Mouse (Mus musculus) forebrain, embryonic 10.5 days (tissue): ENCODE data around the gene Zfp664. TPM values are rescaled to one million over a fixed set of nuclear protein-coding genes. Genes with fewer than 3 reads are reported as not detected.

Experiments used
- DNase-seq: peaks from one replicate; pipeline ENCODE4 v3.0.0-alpha.2; 2017; ENCODE audit warnings: low spot score; ENCODE audit errors: extremely low spot score
- H3K27ac ChIP-seq: fragments of 300-500 bp; sonication (generic); 2 replicates; pipeline ENCODE4 v1.5.1; 2016; ENCODE audit warnings: mild to moderate bottlenecking
- H3K27me3 ChIP-seq: fragments of 300-500 bp; sonication (generic); 2 replicates; pipeline ENCODE4 v1.6.1; 2016; ENCODE audit warnings: mild to moderate bottlenecking; ENCODE audit not compliant: poor library complexity, severe bottlenecking
- H3K36me3 ChIP-seq: fragments of 300-500 bp; sonication (generic); replicated peaks from 2 replicates; pipeline ENCODE4 v1.6.1; 2016; ENCODE audit warnings: mild to moderate bottlenecking, moderate library complexity
- H3K4me1 ChIP-seq: fragments of 300-500 bp; sonication (generic); 2 replicates; pipeline ENCODE4 v1.6.1; 2016
- H3K4me3 ChIP-seq: fragments of 300-500 bp; sonication (generic); 2 replicates; pipeline ENCODE4 v1.5.1; 2016; ENCODE audit warnings: mild to moderate bottlenecking, moderate library complexity
- H3K9me3 ChIP-seq: fragments of 300-500 bp; sonication (generic); 2 replicates; pipeline ENCODE4 v1.6.1; 2016; ENCODE audit warnings: mild to moderate bottlenecking, moderate library complexity
- WGBS: fragments of 180-500 bp; shearing (Covaris S2); methylation state at CpG from one replicate; pipeline ENCODE4 v1.1.7; 2016; 5-methylcytosine and 5-hydroxymethylcytosine counted together
- polyA plus RNA-seq: library from polyadenylated mRNA; unstranded; fragments of >200 nt; fragmentation: Nextera tagmentation; extraction: Ambion mirVana; gene quantifications from 2 replicates; pipeline ENCODE4 v1.2.1, GENCODE M21; 2016

Zfp664 gene
- 148 and 162 TPM in 2 replicates for polyA plus RNA-seq

DNA sequence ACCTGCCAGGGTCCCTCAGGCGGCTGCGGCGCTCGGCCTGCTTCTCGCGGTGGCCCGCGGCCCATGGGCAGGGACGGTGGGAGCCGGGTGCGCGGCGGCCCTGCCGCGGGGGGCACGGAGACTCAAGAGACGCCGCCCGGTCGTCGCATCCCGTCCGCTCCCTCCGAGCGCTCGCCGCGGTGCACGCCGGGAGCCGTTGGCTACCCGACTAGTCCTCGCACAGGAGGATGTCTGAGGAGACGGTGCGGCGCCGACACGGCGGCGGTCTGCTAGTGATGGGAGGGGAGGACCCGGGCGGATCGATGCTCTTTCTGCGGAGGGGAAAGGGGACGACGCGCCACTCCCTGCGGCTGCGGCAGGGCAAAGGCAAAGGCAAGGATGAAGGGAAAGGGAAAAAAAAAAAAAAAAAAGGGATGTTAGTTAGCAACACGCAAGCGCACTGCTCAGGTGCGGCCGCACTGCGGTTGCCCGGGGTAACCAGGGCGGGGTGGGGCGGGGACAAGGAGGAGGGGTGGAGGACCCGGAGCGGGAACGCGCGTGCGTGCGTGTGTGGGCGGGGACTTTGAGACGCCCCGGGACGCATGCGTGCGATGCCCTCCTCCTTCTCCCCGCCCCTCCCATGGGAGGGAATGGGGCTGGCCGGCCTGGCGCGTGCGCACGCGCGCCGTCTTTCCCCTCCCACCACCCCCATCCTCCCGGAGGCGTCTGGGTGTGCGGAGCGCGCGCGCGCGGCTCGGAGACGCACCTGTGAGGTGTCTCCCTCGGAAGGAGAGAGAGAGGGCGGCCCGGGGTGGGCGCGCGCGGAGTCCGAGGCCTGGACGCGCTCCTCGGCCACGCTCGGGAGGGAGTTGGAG lies at the start of gene Zfp664, which contains the start of gene Ccdc92:
TSS of gene Zfp664 (plus strand) at position 679 of the 854 bp plus-strand sequence.
TSS of gene Ccdc92 (minus strand) at position 412 of the 854 bp plus-strand sequence.
- peak within 1 kb of the TSS; percentile 98 for H3K27ac ChIP-seq
- no peaks in the 10 kb centered on the region for H3K9me3 ChIP-seq
- peaks cover 26% of the 10 kb centered on the region for H3K36me3 ChIP-seq
- DNase-seq = peak; percentile 98
- peaks cover 28% of the 10 kb centered on the region for H3K27me3 ChIP-seq
- H3K4me3 ChIP-seq = peak within 1 kb of the TSS; percentile 99
- WGBS = under 1% methylated on average over 88 of the region's 103 CpGs
- peaks cover 42% of the 10 kb centered on the region for H3K4me1 ChIP-seq

DNA sequence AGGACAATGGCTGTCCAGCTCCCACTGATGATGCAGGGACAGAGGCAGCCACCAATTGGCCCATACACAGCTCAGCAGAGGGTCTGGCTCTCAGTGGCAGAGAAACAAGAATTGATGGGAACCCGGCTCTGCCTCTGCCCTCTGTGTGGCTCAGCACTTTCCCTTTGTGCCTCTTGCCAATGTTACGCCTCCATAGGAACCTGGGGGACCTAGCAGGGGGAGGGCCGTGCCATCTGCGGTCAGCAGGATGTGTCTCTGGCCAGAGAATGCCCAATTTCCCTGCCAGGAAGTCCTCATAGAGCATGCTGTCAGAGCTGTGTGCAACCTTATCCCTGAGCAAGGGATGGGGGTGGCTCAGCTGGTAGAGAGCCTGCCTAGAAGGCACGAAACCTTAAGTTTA lies 47.7 kb upstream of the Zfp664 start:
- WGBS = 74% methylated on average over 5 of the region's 5 CpGs
- DNase-seq = no peak
- H3K27ac ChIP-seq = no peak overlapping the region
- no peaks in the 10 kb centered on the region for H3K36me3 ChIP-seq
- H3K4me3 ChIP-seq = no peak overlapping the region
- no peaks in the 10 kb centered on the region for H3K4me1 ChIP-seq
- H3K27me3 ChIP-seq = no peaks in the 10 kb centered on the region
- peaks cover 11% of the 10 kb centered on the region; the same call in 1 of the 2 replicates for H3K9me3 ChIP-seq

DNA sequence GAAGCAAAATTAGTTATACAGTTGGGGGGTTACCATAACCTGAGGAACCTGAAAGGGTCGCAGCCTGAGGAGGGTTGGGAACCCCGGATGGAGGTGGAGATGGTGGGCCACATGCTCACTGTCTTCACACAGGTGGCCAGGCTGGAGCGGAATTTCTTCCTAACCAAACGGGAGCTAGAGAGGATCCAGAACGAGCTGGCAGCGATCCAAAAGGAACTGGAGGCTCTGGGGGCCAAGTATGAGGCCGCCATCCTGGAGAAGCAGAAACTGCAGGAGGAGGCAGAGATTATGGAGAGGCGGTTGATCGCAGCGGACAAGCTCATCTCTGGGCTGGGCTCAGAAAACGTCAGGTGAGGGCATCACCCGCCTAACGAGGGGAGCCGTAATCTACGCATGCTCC lies 45.4 kb upstream of the Zfp664 start:
- H3K27me3 ChIP-seq = no peaks in the 10 kb centered on the region
- H3K36me3 ChIP-seq = no peaks in the 10 kb centered on the region
- no peaks in the 10 kb centered on the region for H3K4me1 ChIP-seq
- H3K27ac ChIP-seq = no peak overlapping the region
- H3K9me3 ChIP-seq = peaks cover 14% of the 10 kb centered on the region; the same call in 1 of the 2 replicates
- WGBS = 89% methylated on average over 15 of the region's 15 CpGs
- H3K4me3 ChIP-seq = no peak overlapping the region
- no peak for DNase-seq

DNA sequence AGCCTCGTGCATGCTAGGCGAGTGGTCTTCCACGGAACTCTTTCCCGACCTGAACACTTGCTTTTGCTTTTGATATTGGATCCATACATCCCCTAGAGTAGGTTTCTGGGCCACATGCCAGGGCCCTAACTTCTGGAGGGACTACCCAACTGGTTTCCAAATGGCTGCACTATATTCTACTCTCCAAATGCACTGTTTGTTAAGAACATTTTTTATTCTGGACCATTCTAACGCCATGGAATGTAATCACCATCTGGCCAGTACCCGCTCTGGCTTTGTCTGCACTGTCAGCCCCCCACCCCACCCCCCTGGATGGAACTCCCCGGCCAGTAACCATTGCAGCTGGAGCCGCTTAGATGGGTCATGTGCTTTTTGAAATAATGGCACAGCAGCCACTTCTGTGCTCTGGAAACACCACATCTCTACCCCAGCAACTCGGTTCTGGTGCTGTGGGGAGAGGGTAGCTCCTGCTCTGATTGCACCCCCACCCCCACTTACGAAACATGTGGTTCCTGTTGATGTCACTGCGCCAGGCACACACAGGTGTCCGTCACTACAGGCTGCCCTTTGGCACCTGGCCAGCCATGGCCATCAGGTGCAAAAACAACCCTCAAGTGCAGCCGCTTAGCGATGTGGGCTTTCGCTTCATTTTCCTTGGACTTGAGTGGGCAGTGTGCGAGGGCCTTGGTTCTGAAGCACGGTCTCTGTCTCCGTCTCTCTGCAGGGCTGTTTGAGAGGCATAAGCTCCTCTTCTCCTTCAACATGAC lies 40.2 kb upstream of the Zfp664 start:
- Histone ChIP-seq H3K27ac (no peak overlapping the region), H3K36me3 (no peaks in the 10 kb centered on the region)

DNA sequence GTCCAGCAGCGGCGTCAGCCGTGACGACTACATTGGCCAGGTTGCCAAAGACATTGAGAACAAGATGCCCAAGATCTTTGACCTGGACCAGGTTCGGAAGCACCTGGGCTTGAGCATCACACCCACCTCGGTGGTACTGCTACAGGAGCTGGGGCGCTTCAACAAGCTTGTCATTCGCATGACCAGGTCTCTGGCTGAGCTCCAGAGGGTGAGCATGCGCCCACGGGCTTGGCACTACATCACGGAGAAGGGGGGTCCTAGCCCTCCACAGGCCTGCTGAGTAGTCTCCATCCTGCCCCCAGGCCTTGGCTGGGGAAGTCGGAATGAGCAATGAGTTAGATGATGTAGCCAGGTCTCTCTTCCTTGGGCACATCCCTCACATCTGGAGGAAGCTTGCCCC lies 32.2 kb upstream of the Zfp664 start:
- Histone ChIP-seq H3K27ac (no peak overlapping the region), H3K36me3 (peaks cover 12% of the 10 kb centered on the region), H3K4me1 (no peaks in the 10 kb centered on the region), H3K27me3 (no peaks in the 10 kb centered on the region), H3K4me3 (no peak overlapping the region), H3K9me3 (no peaks in the 10 kb centered on the region)
- 91% methylated on average over 12 of the region's 12 CpGs for WGBS
- no peak for DNase-seq

More for the DNA sequence above, 40.2 kb upstream of the Zfp664 start:
- Histone ChIP-seq H3K27me3 (no peaks in the 10 kb centered on the region), H3K4me1 (no peaks in the 10 kb centered on the region), H3K9me3 (peaks cover 14% of the 10 kb centered on the region; the same call in 1 of the 2 replicates), H3K4me3 (no peak overlapping the region)
- no peak for DNase-seq
- 89% methylated on average over 18 of the region's 18 CpGs for WGBS

DNA sequence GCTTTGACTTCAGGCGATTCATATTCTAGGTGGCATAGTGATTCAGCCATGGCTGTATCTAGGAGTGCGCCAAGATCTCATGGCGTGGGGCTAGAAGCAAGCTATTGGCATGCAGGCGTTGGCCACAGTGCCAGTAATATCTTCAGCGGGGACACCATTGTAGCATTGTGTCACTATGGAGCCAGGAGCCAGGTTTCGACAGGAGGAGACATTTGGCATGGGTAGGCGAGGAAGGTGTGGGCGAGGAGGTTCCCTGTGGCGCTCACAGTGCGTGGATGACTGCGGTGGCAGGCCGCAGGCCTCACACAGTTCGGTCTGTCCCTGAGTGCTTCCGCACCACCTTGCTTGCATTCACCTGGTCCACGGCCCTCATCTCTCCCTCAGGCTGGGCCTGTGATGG lies 27.3 kb upstream of the Zfp664 start:
- WGBS = 96% methylated on average over 15 of the region's 15 CpGs
- Histone ChIP-seq H3K4me1 (no peaks in the 10 kb centered on the region), H3K9me3 (no peaks in the 10 kb centered on the region), H3K27me3 (no peaks in the 10 kb centered on the region), H3K27ac (no peak overlapping the region), H3K36me3 (peaks cover 48% of the 10 kb centered on the region), H3K4me3 (no peak overlapping the region)
- DNase-seq = no peak

DNA sequence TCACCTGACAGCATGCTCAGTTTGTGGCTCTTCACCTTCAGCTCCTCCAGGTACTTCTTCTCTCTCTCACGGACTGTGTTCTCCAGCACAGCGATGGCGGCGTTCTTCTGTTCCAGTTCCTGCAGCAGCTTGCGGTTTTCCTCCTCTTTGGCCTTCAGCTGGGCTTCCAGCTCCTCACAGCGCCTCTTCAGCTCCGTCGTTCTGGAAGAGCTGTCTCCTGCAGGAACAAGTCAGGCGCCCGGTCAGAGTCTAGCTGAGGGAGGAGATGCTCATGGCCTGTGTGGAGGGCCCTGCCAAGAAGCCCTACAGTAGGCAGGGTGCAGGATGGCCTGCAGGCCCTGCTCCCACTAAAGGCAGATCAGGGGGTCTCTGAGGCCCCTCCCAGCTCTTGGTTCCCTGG lies 26.4 kb upstream of the Zfp664 start:
- Histone ChIP-seq H3K36me3 (peaks cover 48% of the 10 kb centered on the region), H3K27me3 (no peaks in the 10 kb centered on the region), H3K27ac (no peak overlapping the region), H3K4me1 (no peaks in the 10 kb centered on the region), H3K4me3 (no peak overlapping the region), H3K9me3 (no peaks in the 10 kb centered on the region)
- 93% methylated on average over 10 of the region's 10 CpGs for WGBS
- DNase-seq = no peak

DNA sequence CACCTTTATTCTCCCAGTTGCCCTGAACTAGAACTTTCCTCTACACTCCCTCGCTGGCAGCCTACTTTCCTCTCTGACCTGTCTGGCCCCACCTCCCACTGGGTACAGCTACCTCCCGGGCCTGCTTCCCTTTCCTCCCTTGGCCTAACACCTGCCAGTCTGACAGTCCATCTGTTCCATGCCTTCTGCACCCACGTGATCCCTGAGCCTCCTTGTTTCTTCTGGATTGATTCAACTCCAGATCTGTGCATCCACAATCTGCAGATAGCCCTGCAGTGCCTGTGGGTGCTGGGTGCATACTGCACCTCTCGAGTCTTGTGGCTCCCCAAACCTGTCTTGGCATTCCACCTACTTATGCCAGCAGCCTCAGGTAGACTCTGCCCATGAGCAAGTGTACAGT lies 25.9 kb upstream of the Zfp664 start:
- H3K9me3 ChIP-seq = no peaks in the 10 kb centered on the region
- no peak overlapping the region for H3K27ac ChIP-seq
- WGBS = 84% methylated on average over 4 of the region's 4 CpGs
- H3K27me3 ChIP-seq = no peaks in the 10 kb centered on the region
- DNase-seq = no peak
- no peak overlapping the region for H3K4me3 ChIP-seq
- H3K4me1 ChIP-seq = no peaks in the 10 kb centered on the region
- H3K36me3 ChIP-seq = peaks cover 48% of the 10 kb centered on the region

DNA sequence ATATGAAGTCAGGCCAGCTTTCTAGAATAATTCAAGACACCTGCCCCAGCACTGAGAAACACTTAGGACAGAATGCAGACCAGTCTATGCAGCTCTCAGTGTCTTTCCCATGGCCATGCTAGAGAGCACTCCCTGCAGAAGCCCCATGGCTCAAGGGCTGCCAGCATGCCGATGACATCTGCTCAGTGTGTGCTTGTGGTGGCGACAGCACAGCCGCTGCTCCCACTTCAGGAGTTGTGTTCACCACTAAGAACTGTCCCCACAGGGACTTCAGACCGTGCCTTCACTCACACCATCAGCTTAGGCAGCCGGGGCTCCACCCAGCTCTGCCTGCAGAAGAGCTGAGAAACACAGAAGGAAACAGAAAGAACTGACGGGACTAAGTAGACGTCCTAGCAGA lies 22.3 kb upstream of the Zfp664 start:
- Histone ChIP-seq H3K9me3 (no peaks in the 10 kb centered on the region), H3K36me3 (peaks cover 37% of the 10 kb centered on the region), H3K27ac (no peak overlapping the region), H3K4me3 (no peak overlapping the region), H3K27me3 (no peaks in the 10 kb centered on the region), H3K4me1 (no peaks in the 10 kb centered on the region)
- DNase-seq = no peak
- WGBS = 89% methylated on average over 7 of the region's 7 CpGs

DNA sequence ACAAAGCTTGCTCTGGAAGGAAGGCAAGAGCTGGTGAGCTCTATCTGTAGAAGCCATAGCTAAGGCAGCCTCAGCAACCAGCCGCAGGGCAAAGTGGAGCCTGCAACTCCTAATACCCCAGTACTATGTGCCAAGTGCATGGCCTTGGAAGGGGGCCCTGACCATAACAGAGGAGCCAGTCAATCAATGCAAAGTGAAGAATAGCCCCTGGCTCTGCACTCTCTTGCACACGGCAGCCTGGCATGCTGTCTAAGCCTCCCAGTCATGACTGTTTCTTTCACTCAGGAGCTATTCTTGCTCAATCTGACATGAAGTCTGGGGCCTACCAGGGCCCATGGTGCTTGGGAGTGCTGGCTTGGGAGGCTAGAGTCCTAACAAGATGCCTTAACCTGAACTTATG lies 21.8 kb upstream of the Zfp664 start:
- Histone ChIP-seq H3K36me3 (peaks cover 32% of the 10 kb centered on the region), H3K9me3 (no peaks in the 10 kb centered on the region), H3K27me3 (no peaks in the 10 kb centered on the region), H3K4me1 (no peaks in the 10 kb centered on the region), H3K4me3 (no peak overlapping the region), H3K27ac (no peak overlapping the region)
- DNase-seq = no peak
- 90% methylated on average over 2 of the region's 2 CpGs for WGBS

DNA sequence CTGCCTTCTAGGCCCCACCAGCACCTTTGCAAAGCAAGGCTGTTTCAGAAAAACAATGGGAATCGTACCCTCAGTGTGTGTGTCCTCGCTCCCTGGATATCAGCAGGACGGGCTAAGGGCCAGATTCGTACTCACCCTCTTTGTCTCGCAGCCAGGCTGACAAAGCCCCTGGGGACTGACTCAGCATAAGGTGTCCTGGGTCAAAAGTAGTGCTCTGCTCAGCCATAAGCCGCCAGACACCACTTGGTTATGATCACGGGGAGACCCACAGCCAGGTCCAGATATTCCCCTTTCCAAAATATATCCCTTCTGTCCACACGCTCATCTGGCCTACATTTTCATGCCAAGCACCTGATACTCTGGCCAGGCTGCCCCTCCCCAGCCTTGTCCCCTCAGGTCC lies 19.1 kb upstream of the Zfp664 start:
- Histone ChIP-seq H3K9me3 (no peaks in the 10 kb centered on the region), H3K27me3 (no peaks in the 10 kb centered on the region), H3K27ac (peak overlapping the region; percentile 2; the same call in 1 of the 2 replicates), H3K4me3 (no peak overlapping the region), H3K4me1 (no peaks in the 10 kb centered on the region), H3K36me3 (peaks cover 12% of the 10 kb centered on the region)
- no peak for DNase-seq
- WGBS = 83% methylated on average over 8 of the region's 8 CpGs

DNA sequence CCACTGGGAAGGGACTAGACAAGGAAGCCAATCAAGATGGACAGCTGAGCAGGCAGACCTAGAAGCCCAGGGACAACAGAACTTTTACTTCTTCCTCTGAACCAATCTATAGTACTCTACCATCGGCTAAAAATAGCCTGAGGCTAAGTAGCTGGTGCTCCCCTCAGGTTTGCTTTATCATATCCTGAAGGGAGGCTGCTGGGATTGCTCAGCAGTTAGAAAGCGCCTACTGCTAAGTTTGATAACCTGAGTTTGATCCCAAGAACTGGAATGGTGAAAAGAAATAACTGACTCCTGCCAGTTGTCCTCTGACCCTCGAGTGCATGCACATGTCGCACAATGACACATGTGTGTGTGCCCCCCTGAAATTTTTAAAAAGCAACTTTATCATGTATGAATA lies 17.6 kb upstream of the Zfp664 start:
- no peaks in the 10 kb centered on the region for H3K9me3 ChIP-seq
- 77% methylated on average over 4 of the region's 4 CpGs for WGBS

DNA sequence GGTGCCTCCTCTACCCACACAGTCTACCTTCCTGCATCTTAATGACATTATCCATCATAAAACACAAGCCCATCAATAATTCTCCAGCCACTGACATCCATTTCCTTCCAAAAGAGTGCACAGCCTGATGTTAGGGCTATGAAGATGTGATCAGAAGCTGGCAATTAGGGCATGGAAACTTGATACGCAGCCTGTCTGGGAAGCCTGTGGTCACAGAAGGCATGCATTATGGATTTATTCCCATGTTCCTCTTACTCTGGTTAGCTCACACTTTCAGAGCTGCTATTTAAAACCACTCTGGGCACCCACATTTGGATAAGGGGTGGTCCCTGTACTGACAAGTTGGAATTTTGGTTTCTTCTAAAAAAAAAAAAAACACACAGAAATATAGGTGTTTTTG lies 15.5 kb upstream of the Zfp664 start:
- WGBS = 79% methylated on average over 1 of the region's 1 CpGs
- Histone ChIP-seq H3K27me3 (no peaks in the 10 kb centered on the region), H3K36me3 (no peaks in the 10 kb centered on the region), H3K9me3 (no peaks in the 10 kb centered on the region), H3K27ac (no peak overlapping the region), H3K4me1 (peaks cover under 1% of the 10 kb centered on the region; the same call in 1 of the 2 replicates), H3K4me3 (no peak overlapping the region)
- DNase-seq = no peak

More for the DNA sequence above, 17.6 kb upstream of the Zfp664 start:
- H3K36me3 ChIP-seq = no peaks in the 10 kb centered on the region
- no peak overlapping the region for H3K27ac ChIP-seq
- DNase-seq = no peak
- no peaks in the 10 kb centered on the region for H3K27me3 ChIP-seq
- H3K4me1 ChIP-seq = no peaks in the 10 kb centered on the region
- no peak overlapping the region for H3K4me3 ChIP-seq
